ENCODE assay signal across 8 mouse cellular contexts in the genomic region with DNA sequence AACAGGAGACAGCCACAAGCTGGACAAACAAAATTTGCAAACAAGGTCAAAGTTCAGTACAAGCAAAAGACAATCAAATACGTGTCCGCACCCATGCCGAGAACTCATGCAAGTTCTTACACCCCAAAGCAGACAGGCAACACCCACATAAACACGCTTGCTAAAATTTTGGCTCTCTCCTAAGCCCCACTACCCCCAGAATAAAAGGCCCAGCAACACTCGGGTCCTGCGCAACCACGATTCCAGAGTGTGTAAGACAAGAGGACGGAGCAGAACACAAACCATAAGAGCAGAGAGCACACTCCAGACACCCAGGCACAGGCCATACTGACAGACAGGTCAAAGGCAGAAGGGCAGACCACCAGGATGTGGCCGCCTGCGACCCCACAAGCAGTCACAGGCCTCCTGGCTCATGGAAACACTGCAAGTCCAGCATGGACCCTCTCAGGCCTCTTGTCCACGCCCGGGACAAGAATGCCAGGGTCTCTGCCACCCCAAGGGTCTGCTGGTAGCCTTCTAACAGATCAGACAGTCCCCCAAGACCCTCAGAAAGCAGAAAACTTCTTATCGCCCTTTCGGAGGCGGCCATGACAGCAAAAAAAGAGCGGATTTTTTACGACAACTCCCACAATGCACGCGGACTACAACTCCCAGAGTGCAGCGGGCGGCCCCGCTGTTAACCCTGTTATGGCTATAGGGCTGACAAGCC. TPM values are rescaled to one million over a fixed set of nuclear protein-coding genes. Genes with fewer than 3 reads are reported as not detected.
DNase-seq lines count a peak whose midpoint lies in the region; ATAC-seq and TF ChIP-seq lines count a peak whose summit lies in the region.

No protein-coding gene starts in this region.

- no peaks in the 10 kb centered on the region for H3K4me1 ChIP-seq in ES-Bruce4 (ENCODE audit: control insufficient read depth, insufficient read depth, low read length)
- peaks cover 6% of the 10 kb centered on the region; the same call in 1 of the 2 replicates for H3K4me1 ChIP-seq in forebrain, embryonic 14.5 days (ENCODE audit: control insufficient read depth, insufficient read depth, low read length)
- H3K4me1 ChIP-seq in lung, adult 2 months (ENCODE audit: control insufficient read depth, insufficient read depth, low read length), result no peaks in the 10 kb centered on the region; the same call in 1 of the 2 replicates

- 2% methylated on average over 22 of the region's 22 CpGs for WGBS in forebrain, embryonic 14.5 days
- WGBS in lung, adult 2 months, result 1% methylated on average over 22 of the region's 22 CpGs

- no peaks in the 10 kb centered on the region for H3K27me3 ChIP-seq in ES-Bruce4 (ENCODE audit: control insufficient read depth, insufficient read depth, low read length, poor library complexity, severe bottlenecking)
- H3K27me3 ChIP-seq in forebrain, embryonic 14.5 days (replicated peaks; ENCODE audit: control insufficient read depth, insufficient read depth, low read length), result no peaks in the 10 kb centered on the region

- H3K27ac ChIP-seq in ES-Bruce4 (ENCODE audit: insufficient read depth, low read length), result no peak overlapping the region
- no peak overlapping the region for H3K27ac ChIP-seq in forebrain, embryonic 14.5 days (ENCODE audit: low read depth, low read length)

- intact Hi-C loops in heart, postnatal 25 days (cut with DNase I), result loop anchor here (1.0 kb wide), 1 partner anchor 21 kb away; a partner anchor contains a TSS

- no peak for TF ChIP-seq EP300 in ES-Bruce4 (IDR thresholded peaks at IDR 0.05; ENCODE audit: insufficient read depth, low read depth, low read length)

- peak; percentile 96 for ATAC-seq in cerebellum, adult (ENCODE audit: insufficient number of reproducible peaks, low FRiP score, low TSS enrichment)
- peak; percentile 99 for ATAC-seq in forebrain, embryonic 14.5 days
- ATAC-seq in neutrophil, adult 5-6 weeks (ENCODE audit: extremely low read depth, insufficient number of reproducible peaks, low FRiP score, poor library complexity, severe bottlenecking), result peak; percentile 99

- H3K4me3 ChIP-seq in ES-Bruce4 (ENCODE audit: low read depth, low read length), result peak overlapping the region; percentile 98
- peak overlapping the region; percentile 63 for H3K4me3 ChIP-seq in forebrain, embryonic 14.5 days (ENCODE audit: low read depth, low read length)
- peak overlapping the region; percentile 86 for H3K4me3 ChIP-seq in lung, adult 2 months (replicated peaks; ENCODE audit: extremely low read depth, low read depth, low read length)

- TF ChIP-seq CTCF in ES-Bruce4 (IDR thresholded peaks at IDR 0.05; ENCODE audit: low read depth, low read length), result no peak
- no peak for TF ChIP-seq CTCF in lung, adult 2 months (IDR thresholded peaks at IDR 0.05; ENCODE audit: insufficient read depth, low read length)

- peak overlapping the region; percentile 89 for H3K9ac ChIP-seq in ES-Bruce4 (ENCODE audit: low read depth, poor library complexity, severe bottlenecking)
- peak overlapping the region; percentile 85 for H3K9ac ChIP-seq in forebrain, embryonic 14.5 days (ENCODE audit: low read length)

- no peaks in the 10 kb centered on the region for H3K9me3 ChIP-seq in ES-Bruce4 (replicated peaks; ENCODE audit: control insufficient read depth, insufficient read depth, low read length, poor library complexity, severe bottlenecking)
- H3K9me3 ChIP-seq in forebrain, embryonic 14.5 days (replicated peaks; ENCODE audit: control insufficient read depth, low read length), result no peaks in the 10 kb centered on the region

- no peak for TF ChIP-seq POLR2A in ES-Bruce4 (IDR thresholded peaks at IDR 0.05; ENCODE audit: insufficient read depth, low read length)
- no peak for TF ChIP-seq POLR2A in lung, adult 2 months (IDR thresholded peaks at IDR 0.05; ENCODE audit: borderline replicate concordance, extremely low read depth, low read depth, low read length)

- no peaks in the 10 kb centered on the region for H3K36me3 ChIP-seq in ES-Bruce4 (ENCODE audit: control insufficient read depth, insufficient read depth, low read length, poor library complexity, severe bottlenecking)
- no peaks in the 10 kb centered on the region for H3K36me3 ChIP-seq in forebrain, embryonic 14.5 days (ENCODE audit: control insufficient read depth, insufficient read depth, low read length)

- peak overlapping the region; percentile 87 for H3K4me2 ChIP-seq in forebrain, embryonic 14.5 days (ENCODE audit: low read length)

- peak; percentile 96 for DNase-seq in forebrain, embryonic 14.5 days (ENCODE audit: low spot score)
- DNase-seq in heart, postnatal 25 days (ENCODE audit: low spot score), result peak; percentile 66
- DNase-seq in layer of hippocampus, adult 18-20 months (ENCODE audit: low spot score in 2 of 2), result peak; percentile 88 to 97
- peak; percentile 86 for DNase-seq in lung, adult 2 months
- peak; percentile 63 to 77 for DNase-seq in thymus, adult 18-20 months

RNA-seq across cellular contexts. Expression of a gene that starts 20.7 kb away (rescaled TPM):
- polyA plus RNA-seq in ES-Bruce4 (2011; ENCODE audit: insufficient read depth, insufficient read length, low read depth, missing spikeins), result 95.3 and 101 TPM in 2 replicates
- polyA plus RNA-seq in forebrain, embryonic 14.5 days (2014; fragmentation: Nextera tagmentation; extraction: Ambion mirVana), result 129 and 143 TPM in 2 replicates
- 10 to 100 TPM; 20.0 to 20.8 TPM for total RNA-seq in heart, postnatal 25 days (2021)
- total RNA-seq in layer of hippocampus, adult 18-20 months (2021), result 10 to 100 TPM; 64.8 to 70.2 TPM
- 21.1 and 27.4 TPM in 2 replicates for polyA plus RNA-seq in lung, adult 2 months (2012; rRNA removed)
- 23.8 and 31.5 TPM in 2 replicates for total RNA-seq in neutrophil, adult 5-6 weeks (2017)
